Mouse (Mus musculus) G1E-ER4 (cell line): ENCODE results near the gene 2810408A11Rik. TPM values are rescaled to one million over a fixed set of nuclear protein-coding genes. Genes with fewer than 3 reads are reported as not detected.

Experiments
- GATA1 ChIP-seq: IDR thresholded peaks from one replicate; pipeline ENCODE4 v1.8.0; 2012; ENCODE audit warnings: low read length, inconsistent platforms
- polyA plus RNA-seq: library from polyadenylated mRNA; stranded (reverse); fragments of >175 nt; gene quantifications from 2 replicates; pipeline ENCODE4 v1.2.3, GENCODE M21; 2012

2810408A11Rik gene
- polyA plus RNA-seq, 1 experiment = 1.0 TPM

DNA sequence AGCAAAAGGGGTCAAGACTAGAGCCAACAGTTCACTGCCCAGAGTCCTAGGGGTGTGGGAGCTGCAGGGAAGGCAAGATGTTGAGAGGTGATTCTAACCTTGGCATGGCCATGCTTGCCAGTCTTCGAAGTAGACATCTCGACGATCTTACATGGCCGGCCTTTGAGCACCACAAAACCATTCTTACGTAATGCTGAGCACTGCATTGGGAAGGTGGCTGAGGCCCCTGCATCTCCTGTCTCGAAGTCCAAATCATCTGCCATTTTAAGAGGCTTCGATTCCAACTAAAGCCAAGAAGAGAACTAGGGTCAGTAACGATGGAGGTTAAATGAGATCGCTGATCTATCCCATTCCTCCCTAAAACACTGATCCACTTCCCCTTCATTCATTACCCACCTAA lies 18.3 kb upstream of the 2810408A11Rik start:
- TF ChIP-seq GATA1 = no peak

DNA sequence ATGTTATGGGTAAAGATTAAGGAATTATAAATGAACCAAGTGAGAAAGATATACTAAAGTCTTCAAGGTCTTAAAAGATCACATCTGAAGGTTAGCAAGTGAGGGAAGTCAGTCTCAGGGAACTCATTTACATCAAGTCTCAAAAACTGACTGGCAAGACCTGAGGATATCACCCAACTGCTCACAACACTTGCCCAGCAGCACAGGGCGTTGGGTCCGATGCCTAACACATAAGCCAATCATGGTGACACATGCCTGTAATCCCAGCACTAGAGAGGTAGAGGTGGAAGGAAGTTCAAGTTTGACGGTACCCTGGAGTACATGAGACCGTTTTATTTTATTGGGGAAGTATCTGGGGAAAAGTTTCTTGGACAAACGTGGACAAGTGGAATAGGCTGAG lies 17.3 kb upstream of the 2810408A11Rik start:
- no peak for TF ChIP-seq GATA1

DNA sequence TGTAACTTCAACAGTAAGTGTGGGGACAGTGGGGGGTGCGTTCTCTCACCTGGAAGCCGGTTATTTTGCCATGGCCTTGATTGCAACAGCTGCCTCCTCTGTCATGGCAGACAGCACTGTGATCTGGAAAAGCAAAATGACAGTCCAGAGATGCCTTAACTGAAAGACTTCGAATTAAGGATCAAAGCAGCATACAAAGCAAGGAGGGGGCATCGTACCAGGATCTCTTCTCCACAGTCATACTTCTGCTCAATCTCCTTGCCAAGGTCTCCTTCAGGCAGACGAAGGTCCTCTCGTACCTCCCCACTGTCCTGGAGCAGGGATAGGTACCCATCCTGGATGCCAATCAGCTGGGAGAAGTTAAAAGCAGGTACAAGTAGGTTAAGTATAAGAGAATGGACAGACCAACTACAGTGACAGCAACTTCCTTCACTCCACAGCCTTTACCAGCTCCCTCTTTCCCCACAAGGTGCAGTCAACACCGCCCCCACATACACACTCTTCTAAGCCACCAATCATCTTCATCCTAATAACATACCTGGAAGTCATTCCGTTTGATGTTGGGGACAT lies 16.7 kb upstream of the 2810408A11Rik start:
- TF ChIP-seq GATA1 = no peak

DNA sequence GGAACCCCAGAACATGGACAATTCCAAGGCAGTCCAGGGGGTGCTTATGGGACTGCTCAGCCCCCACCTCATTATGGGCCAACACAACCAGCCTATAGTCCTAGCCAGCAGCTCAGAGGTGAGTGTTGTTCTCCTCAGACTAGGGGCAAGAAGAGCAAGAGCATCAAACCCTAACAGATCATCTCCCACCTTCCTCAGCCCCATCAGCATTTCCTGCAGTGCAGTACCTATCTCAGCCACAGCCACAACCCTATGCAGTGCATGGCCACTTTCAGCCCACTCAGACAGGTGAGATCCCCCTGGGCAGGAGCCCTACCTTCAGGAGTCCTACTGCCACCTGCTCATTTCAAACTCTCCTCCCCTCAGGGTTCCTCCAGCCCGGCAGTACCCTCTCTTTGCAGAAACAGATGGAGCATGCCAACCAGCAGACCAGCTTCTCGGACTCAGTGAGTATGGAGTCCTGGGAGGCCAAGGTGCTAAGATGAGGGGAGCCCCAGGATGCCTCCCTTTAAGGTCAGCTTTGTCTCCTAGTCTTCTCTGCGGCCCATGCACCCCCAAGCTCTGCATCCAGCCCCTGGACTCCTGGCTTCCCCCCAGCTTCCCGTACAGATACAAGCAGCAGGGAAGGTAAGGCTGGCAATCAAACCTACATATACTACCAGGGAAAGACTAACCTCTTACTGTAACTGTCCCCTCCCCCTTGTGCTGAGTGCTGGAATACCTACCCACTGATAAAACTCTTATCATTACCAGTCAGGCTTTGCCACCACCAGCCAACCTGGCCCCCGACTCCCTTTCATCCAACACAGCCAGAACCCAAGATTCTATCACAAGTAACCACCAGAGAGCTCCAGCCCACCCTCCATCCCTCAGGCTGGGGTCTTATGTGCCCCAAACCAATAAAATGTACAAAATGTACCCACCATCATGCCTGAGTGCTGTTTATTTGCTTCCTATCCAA lies 15.2 kb upstream of the 2810408A11Rik start:
- peak; percentile 80 for TF ChIP-seq GATA1

DNA sequence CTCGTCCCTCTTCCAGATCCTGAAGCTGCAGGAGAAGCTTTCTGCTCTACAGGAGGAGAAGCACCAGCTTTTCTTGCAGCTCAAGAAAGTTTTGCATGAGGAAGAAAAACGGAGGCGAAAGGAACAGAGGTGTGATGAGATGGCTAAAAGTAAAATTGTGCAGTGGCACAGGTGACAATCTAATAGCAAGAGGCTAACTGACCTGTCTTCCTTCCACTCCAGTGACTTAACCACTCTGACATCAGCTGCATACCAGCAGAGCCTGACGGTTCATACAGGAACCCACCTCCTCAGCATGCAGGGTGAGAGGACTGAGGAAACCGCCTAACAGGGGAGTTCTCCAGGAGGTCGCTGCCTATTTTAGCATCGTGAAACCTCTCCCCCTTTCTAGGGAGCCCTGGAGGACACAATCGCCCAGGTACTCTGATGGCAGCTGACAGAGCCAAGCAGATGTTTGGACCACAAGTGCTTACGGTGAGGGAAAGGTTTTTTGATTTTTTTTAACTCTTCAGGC lies 14.2 kb upstream of the 2810408A11Rik start:
- TF ChIP-seq GATA1 = no peak

DNA sequence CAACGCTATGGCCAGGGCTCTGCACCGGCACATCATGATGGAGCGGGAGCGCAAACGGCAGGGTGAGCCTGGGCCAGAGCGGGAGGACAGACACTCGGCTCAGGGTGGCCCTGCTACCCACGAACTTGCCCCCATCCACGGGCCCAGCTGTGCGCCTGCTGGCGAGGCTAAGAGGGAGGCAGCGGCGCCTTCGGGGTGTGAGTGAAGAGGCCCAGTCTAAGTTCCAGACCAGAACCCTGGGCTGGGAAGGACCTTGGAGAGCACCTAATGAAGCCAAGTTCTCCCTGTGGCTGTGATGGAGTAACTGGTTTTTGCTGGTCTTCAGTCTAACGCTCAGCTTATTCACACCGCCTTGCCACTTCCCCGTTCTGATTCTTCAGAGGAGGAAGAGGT lies 13.6 kb upstream of the 2810408A11Rik start:
- TF ChIP-seq GATA1 = no peak

DNA sequence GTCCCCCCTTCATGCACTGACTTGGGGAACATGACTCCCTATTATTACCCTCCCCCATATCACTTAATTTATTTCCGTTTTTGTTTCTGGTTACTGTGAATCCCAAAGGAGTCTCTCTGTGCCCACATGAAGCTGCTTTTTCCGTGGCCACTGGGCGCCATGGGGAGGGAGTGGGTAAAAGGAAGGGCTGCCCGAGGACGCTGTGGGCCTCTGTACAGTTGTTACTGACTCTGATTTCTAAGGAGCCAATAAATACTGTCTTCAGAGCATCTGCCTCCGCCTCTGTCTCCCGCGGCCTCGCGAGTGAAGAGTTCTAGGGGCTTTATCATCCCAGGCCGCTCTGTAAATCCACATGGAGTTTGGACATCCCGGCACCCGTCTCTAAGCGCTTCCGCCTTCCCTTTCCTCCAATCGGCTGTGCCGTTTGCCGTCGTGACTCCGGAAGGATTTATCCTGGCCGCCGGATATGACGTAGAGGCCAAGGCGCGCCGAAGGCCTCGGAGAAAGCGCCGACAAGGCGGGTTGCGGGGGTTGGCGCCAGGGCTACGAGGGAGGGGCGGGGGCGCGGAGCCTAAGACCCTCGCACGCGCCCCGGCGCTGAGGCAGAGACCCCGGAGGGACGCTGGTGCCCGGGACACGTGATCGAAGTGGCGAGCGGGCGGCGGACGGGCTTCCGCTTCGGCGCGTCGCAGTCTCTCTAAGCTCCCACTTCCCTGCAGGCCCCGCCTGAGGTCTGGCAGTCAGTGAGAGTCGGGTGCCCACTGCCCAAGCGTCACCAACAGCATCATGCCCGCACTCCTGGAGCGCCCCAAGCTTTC lies 13.0 kb upstream of the 2810408A11Rik start, which contains the start of gene Gps2:
Gene Gps2 (plus strand): TSS at position 335 of the 818 bp plus-strand sequence.
- TF ChIP-seq GATA1 = no peak

DNA sequence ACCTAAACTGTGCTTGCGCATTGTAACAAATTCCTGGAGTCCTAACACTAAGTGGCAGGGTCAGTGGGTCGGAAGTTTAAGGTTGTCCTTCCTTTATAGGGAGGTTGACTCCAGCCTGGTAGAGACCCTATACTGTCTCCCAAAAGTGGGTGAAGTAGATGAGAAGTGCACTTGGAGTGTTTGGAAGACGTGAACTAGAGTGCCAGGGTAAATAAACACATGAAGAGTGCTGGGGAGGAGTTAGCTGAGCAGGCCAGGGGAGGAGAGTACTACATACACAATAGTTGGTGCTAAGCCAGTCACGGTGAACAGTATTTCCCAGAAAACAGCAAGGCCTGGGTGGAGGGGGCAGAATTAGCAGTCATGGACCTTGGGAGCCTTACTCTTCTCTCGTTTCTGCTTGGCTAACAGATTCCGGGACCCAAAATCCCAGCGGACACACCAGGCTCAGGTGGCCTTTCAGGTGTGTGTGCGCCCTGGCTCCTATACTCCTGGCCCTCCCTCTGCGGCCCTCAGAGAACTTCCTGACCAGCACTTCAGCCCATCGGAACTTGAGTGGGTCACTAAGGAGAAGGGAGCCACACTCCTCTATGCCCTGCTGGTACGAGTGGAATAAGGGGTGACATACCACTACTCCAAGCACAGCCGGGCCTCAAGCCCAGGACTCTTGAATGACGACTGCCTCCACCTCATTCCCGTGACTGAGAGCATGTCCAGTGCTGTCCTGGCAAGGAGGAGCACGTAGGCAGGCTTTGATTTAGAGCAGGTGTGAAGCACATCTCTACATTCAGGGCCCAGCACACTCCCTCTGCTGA lies 12.1 kb upstream of the 2810408A11Rik start:
- TF ChIP-seq GATA1 = no peak

DNA sequence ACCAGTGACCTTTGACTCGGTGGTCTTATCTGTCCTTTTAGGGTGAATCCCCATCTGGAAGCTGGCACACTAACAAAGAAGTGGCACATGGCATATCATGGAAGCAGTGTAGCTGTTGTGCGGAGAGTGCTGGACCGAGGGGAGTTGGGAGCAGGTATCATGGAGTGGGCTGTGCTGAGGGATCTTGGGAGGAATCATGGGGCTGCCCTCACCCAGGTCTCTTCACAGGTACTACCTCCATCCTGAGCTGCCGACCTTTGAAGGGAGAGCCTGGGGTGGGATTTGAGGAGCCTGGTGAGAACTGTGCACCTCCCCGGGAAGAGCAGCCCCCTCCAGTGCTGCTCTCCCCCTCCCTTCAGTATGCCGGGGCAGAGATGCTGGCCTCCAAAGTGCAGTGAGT lies 10.9 kb upstream of the 2810408A11Rik start:
- TF ChIP-seq GATA1 = no peak

DNA sequence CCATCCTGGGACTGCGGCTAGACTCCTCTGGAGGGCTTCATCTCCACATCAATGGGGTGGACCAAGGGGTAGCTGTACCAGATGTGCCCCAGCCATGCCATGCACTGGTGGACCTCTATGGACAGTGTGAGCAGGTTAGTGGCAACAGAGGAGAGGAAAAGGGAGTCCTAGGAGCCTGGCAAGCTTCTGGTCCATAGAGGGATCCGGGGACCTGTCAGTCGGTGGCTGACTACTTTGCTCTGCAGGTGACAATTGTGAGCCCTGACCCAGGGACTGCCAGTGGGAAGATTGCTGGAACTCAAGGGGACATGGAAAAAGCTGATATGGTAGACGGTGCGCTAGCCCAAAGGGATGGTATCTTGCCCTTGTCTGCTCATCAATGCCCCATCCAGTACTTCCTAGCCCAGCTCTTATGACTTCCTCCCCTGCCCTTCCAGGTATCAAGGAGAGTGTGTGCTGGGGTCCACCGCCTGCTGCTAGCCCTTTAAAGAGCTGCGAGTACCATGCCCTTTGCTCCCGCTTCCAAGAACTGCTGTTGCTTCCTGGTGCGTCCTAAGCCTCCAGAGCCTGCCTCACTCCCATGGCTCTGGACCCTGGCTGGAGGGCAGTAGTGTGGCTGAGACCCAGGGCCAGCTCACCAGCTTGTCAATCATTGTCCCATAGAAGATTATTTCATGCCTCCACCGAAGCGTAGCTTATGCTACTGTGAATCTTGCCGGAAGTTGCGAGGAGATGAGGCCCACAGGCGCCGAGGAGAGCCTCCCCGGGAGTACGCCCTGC lies 10.2 kb upstream of the 2810408A11Rik start:
- TF ChIP-seq GATA1 = no peak

DNA sequence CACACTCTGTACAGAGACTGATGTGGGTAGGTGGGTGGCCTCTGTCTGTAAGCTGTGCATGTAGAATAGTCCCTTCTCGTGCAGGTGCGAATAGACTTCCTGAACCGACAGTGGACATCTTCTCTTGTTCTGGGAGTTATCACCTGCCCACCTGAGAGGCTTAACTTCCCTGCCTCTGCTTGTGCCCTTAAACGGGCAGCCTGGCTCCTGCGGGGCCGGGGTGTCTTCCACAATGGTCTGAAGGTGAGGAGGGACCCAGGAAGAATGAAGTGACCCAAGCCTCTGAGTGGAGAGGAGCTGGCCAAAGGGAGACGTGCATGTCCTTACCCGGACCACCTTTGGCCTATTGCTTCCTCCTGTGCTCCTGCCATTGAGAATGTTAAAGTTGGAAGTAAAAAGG lies 9.4 kb upstream of the 2810408A11Rik start:
- TF ChIP-seq GATA1 = no peak

DNA sequence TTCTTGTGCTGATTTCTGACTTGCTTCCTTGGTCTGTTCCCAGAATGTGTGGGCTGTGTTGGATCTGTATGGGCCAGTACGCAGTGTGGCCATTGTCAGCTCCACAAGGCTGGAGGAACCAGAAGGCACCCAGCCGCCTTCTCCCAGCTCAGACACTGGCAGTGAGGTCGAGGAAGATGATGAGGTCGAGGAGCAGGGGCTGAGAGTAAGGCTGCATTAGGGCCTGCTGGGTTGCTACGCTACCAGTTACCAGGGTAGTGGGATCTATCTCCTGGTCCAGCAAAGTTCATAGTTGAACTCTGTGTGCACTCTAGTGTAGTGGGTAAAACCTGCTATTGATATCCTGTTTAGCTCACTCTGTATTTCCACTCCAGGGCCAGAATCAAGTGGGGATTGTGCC lies 8.4 kb upstream of the 2810408A11Rik start:
- no peak for TF ChIP-seq GATA1

DNA sequence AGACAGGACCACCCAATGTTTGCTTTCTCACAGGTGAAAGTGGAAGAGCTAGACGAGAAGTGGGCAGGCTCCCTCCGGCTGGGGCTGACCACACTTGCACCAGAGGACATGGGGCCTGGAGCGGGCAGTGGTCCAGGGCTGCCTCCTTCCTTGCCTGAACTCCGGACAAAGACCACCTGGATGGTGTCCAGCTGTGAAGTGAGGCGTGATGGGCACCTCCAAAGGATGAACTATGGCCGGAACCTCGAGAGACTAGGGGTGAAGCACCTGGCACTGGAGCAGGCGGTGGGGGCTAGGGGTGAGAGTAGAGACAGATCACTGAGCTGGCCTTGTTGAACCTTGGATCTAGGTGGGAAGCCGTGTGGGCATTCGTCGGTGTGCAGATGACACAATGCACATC lies 7.9 kb upstream of the 2810408A11Rik start:
- TF ChIP-seq GATA1 = no peak

DNA sequence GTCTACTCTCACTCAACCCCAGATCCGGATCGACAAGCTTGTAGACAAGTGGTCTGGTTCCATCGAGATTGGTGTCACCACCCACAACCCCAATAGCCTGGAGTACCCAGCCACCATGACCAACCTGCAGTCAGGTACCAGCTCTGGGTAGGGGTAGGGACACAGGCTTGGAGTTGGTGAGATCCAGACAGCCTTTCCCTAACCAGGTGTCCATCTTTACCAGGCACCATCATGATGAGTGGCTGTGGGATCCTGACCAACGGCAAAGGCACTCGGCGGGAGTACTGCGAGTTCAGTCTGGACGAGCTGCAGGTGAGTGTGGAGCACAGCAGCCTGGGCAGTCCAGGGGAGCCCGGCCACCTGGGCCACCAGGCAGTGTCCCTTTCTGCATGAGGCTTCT lies 3.5 kb upstream of the 2810408A11Rik start:
- no peak for TF ChIP-seq GATA1
